Mouse (Mus musculus): ENCODE results near the gene Sertad3.
"Not testable (repeated sequence)": the region's sequence is repeated elsewhere in the genome, so short reads cannot be mapped to it uniquely, and the experiment has no call there.

The Sertad3 gene

GRCm38 (mm10) chr7:27493450-27493849 lies 19.9 kb downstream of the Sertad3 start:
- DNase-seq: no peak

GRCm38 (mm10) chr7:27494659-27495367 lies 21.2 kb downstream of the Sertad3 start:
- DNase-seq: not testable (repeated sequence)

GRCm38 (mm10) chr7:27499036-27499435 lies 25.5 kb downstream of the Sertad3 start, which contains the start of gene Prx:
TSS of gene Prx (plus strand) at chr7:27499324.
- no peak for DNase-seq

GRCm38 (mm10) chr7:27501620-27502019 lies 28.1 kb downstream of the Sertad3 start:
- peak; percentile 56 for DNase-seq

GRCm38 (mm10) chr7:27506765-27507370 lies 33.3 kb downstream of the Sertad3 start:
- DNase-seq: no peak

GRCm38 (mm10) chr7:27507711-27508647 lies 34.4 kb downstream of the Sertad3 start:
- DNase-seq: peak; percentile 99

- DNase-seq: peak; percentile 78
These were observed 35.1 kb downstream of the Sertad3 start for GRCm38 (mm10) chr7:27508648-27509005.

GRCm38 (mm10) chr7:27510809-27511208 lies 37.2 kb downstream of the Sertad3 start:
- DNase-seq: no peak

- DNase-seq: no peak
These were observed 41.4 kb downstream of the Sertad3 start for GRCm38 (mm10) chr7:27514961-27515360.

GRCm38 (mm10) chr7:27518314-27518713 lies 44.7 kb downstream of the Sertad3 start:
- DNase-seq: no peak

- DNase-seq: no peak
These were observed 46.5 kb downstream of the Sertad3 start for GRCm38 (mm10) chr7:27520104-27520503.

- no peak for DNase-seq
These were observed 47.0 kb downstream of the Sertad3 start for GRCm38 (mm10) chr7:27520599-27520998.

GRCm38 (mm10) chr7:27522967-27523366 lies 49.4 kb downstream of the Sertad3 start, which contains the start of gene Hipk4:
TSS of gene Hipk4 (plus strand) at chr7:27523267.
- no peak for DNase-seq

- no peak for DNase-seq
These were observed 50.2 kb downstream of the Sertad3 start for GRCm38 (mm10) chr7:27523805-27524204.

GRCm38 (mm10) chr7:27526039-27526827 lies 52.7 kb downstream of the Sertad3 start:
- DNase-seq: peak; percentile 84
